Mouse (Mus musculus): ENCODE data around the gene Bbx.
A peak's percentile ranks its signal among the peaks of the same experiment; 100 is the strongest.

The Bbx gene

GRCm38 (mm10) chr16:50226274-50226673, 205.9 kb downstream of the Bbx start:
- DNase-seq = no peak

GRCm38 (mm10) chr16:50224946-50225345, 207.2 kb downstream of the Bbx start:
- no peak for DNase-seq

GRCm38 (mm10) chr16:50220734-50221501, 211.3 kb downstream of the Bbx start:
- DNase-seq = peak; percentile 41

GRCm38 (mm10) chr16:50217084-50217483, 215.1 kb downstream of the Bbx start:
- DNase-seq = no peak

GRCm38 (mm10) chr16:50211727-50212126, 220.5 kb downstream of the Bbx start:
- no peak for DNase-seq

- no peak for DNase-seq
These were observed 221.0 kb downstream of the Bbx start for GRCm38 (mm10) chr16:50211231-50211630.

GRCm38 (mm10) chr16:50210742-50211141, 221.4 kb downstream of the Bbx start:
- no peak for DNase-seq

GRCm38 (mm10) chr16:50204944-50205343, 227.2 kb downstream of the Bbx start:
- no peak for DNase-seq

- DNase-seq = peak; percentile 33
These were observed 230.5 kb downstream of the Bbx start for GRCm38 (mm10) chr16:50201546-50202151.

GRCm38 (mm10) chr16:50200214-50200613, 232.0 kb downstream of the Bbx start:
- no peak for DNase-seq

GRCm38 (mm10) chr16:50196118-50196517, 236.1 kb downstream of the Bbx start:
- no peak for DNase-seq

GRCm38 (mm10) chr16:50192626-50193025, 239.6 kb downstream of the Bbx start:
- DNase-seq = no peak

GRCm38 (mm10) chr16:50189108-50189507, 243.1 kb downstream of the Bbx start:
- DNase-seq = no peak

GRCm38 (mm10) chr16:50186604-50187003, 245.6 kb downstream of the Bbx start:
- DNase-seq = no peak

- no peak for DNase-seq
These were observed 247.1 kb downstream of the Bbx start for GRCm38 (mm10) chr16:50185041-50185440.

GRCm38 (mm10) chr16:50182988-50183387, 249.2 kb downstream of the Bbx start:
- DNase-seq = no peak

- no peak for DNase-seq
These were observed 249.6 kb downstream of the Bbx start for GRCm38 (mm10) chr16:50182561-50182960.

GRCm38 (mm10) chr16:50172760-50173159, 259.4 kb downstream of the Bbx start:
- no peak for DNase-seq

GRCm38 (mm10) chr16:50170812-50171211, 261.4 kb downstream of the Bbx start:
- DNase-seq = no peak

GRCm38 (mm10) chr16:50167983-50168299, 264.2 kb downstream of the Bbx start:
- no peak for DNase-seq

- DNase-seq = no peak
These were observed 264.8 kb downstream of the Bbx start for GRCm38 (mm10) chr16:50167231-50167982.

- no peak for DNase-seq
These were observed 271.5 kb downstream of the Bbx start for GRCm38 (mm10) chr16:50160418-50161271.

- DNase-seq = no peak
These were observed 273.6 kb downstream of the Bbx start for GRCm38 (mm10) chr16:50158546-50158945.

Measured in right cerebral cortex, postnatal 4 days (tissue).